Mouse (Mus musculus) forebrain, embryonic 10.5 days (tissue): ENCODE results near the gene Pcyt2. TPM values are rescaled to one million over a fixed set of nuclear protein-coding genes. Genes with fewer than 3 reads are reported as not detected.
A peak's percentile ranks its signal among the peaks of the same experiment; 100 is the strongest.

Experiments used
- DNase-seq: peaks from one replicate; pipeline ENCODE4 v3.0.0-alpha.2; 2017; ENCODE audit warnings: low spot score; ENCODE audit errors: extremely low spot score
- H3K27ac ChIP-seq: fragments of 300-500 bp; sonication (generic); 2 replicates; pipeline ENCODE4 v1.5.1; 2016; ENCODE audit warnings: mild to moderate bottlenecking
- H3K27me3 ChIP-seq: fragments of 300-500 bp; sonication (generic); 2 replicates; pipeline ENCODE4 v1.6.1; 2016; ENCODE audit warnings: mild to moderate bottlenecking; ENCODE audit not compliant: poor library complexity, severe bottlenecking
- H3K36me3 ChIP-seq: fragments of 300-500 bp; sonication (generic); replicated peaks from 2 replicates; pipeline ENCODE4 v1.6.1; 2016; ENCODE audit warnings: mild to moderate bottlenecking, moderate library complexity
- H3K4me1 ChIP-seq: fragments of 300-500 bp; sonication (generic); 2 replicates; pipeline ENCODE4 v1.6.1; 2016
- H3K4me3 ChIP-seq: fragments of 300-500 bp; sonication (generic); 2 replicates; pipeline ENCODE4 v1.5.1; 2016; ENCODE audit warnings: mild to moderate bottlenecking, moderate library complexity
- H3K9me3 ChIP-seq: fragments of 300-500 bp; sonication (generic); 2 replicates; pipeline ENCODE4 v1.6.1; 2016; ENCODE audit warnings: mild to moderate bottlenecking, moderate library complexity
- WGBS: fragments of 180-500 bp; shearing (Covaris S2); methylation state at CpG from one replicate; pipeline ENCODE4 v1.1.7; 2016; 5-methylcytosine and 5-hydroxymethylcytosine counted together
- polyA plus RNA-seq: library from polyadenylated mRNA; unstranded; fragments of >200 nt; fragmentation: Nextera tagmentation; extraction: Ambion mirVana; gene quantifications from 2 replicates; pipeline ENCODE4 v1.2.1, GENCODE M21; 2016

Pcyt2 gene
- polyA plus RNA-seq, 1 experiment from 2014 or later: 148 TPM

DNA sequence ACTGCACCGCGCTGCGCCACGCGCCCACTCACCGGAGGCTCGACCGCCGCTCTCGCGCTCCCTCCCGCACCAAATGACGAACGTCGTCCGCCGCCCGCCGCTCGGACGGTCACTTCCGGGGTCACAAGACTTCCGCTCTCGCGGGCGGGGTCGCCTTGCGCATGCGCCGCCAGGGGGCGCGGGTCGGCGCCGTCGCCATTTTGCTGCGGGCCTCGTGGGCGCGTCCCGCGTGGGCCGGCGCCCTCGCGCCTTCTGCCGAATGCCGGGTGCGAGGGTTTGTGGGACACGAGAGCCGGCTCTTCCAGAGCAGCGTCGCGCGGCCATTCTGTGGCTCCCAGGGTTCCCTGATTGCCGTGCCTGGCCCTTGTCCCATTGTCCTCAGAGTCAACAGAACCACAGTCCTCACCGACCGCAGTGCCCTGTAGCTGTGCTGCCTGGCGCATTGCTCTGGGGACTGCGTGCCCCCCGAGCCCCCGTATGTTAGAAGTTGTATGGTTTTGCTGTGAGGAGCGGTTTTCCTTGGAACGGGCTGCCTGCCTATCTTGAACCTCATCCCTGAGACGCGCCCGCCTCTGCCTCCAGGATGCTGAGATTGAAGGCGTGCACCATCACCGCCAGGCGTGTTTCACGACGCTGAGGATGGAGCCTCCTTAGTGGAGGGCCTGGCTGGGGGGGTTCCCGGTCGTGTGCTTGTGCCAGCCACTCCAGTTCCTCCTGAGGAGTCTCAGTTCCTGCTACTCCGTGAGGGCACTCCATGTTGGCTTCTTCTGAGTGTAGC, 36.1 kb downstream of the Pcyt2 start, which contains the start of gene Arhgdia:
Arhgdia (minus strand) TSS at position 135 of the 778 bp plus-strand sequence.
- peaks cover 78% of the 10 kb centered on the region for H3K36me3 ChIP-seq
- 5% methylated on average over 69 of the region's 75 CpGs for WGBS
- peaks cover 41% of the 10 kb centered on the region for H3K4me1 ChIP-seq
- peak within 1 kb of the TSS; percentile 89 for H3K4me3 ChIP-seq
- H3K27me3 ChIP-seq: no peaks in the 10 kb centered on the region
- peak within 1 kb of the TSS; percentile 99 for H3K27ac ChIP-seq
- DNase-seq: peak; percentile 82
- H3K9me3 ChIP-seq: peaks cover 4% of the 10 kb centered on the region; the same call in 1 of the 2 replicates

DNA sequence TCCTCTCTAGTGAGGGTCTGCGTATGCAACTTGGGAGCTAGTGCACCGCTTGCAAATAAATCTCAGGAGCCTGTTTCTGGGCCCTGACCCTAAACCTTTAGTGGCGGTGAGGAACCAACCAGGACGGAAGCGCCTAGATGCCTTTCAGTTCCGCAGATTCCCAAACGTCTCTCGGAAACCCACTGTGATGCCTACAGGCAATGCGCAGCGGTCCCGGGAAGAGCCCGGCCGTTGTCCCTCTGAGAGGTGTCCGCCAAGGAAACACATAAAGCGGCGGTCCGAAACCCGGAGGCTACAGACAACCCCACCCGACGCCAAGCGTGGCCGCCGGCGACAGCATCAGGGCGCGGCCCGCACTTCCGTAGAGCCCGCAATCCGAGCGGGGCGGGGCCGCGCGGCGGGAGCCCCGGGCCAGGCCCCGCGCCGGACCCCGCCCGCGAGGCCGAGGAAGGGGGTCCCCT, 36.8 kb downstream of the Pcyt2 start:
- Histone ChIP-seq H3K4me1 (peaks cover 41% of the 10 kb centered on the region), H3K9me3 (peaks cover 4% of the 10 kb centered on the region; the same call in 1 of the 2 replicates), H3K27me3 (no peaks in the 10 kb centered on the region), H3K4me3 (peak overlapping the region; percentile 89), H3K36me3 (peaks cover 76% of the 10 kb centered on the region), H3K27ac (peak overlapping the region; percentile 99)
- DNase-seq: peak; percentile 49
- WGBS: under 1% methylated on average over 43 of the region's 44 CpGs

DNA sequence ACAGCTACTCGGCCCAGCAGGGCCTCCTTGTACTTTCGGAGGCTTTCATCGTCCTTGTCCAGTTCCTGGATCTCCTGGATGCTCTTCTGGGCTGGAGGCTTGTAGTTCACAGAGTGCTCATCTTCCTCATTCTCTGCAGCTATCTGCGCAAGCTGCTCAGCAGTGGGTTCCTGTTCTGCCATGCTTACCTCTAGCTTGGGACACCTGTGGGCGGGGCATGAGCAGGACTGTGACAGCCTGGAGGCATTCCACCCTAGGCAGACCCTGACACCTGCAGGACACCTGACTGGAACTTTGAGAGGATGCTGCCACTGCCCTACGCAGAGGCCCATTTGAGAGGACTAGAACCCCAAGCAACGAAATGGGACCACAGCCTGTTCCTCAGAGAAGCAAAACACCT, 37.5 kb downstream of the Pcyt2 start:
- H3K27me3 ChIP-seq: no peaks in the 10 kb centered on the region
- H3K27ac ChIP-seq: peak overlapping the region; percentile 99
- peaks cover 41% of the 10 kb centered on the region for H3K4me1 ChIP-seq
- DNase-seq: no peak
- H3K4me3 ChIP-seq: peak overlapping the region; percentile 89
- WGBS: 67% methylated on average over 7 of the region's 7 CpGs
- H3K9me3 ChIP-seq: peaks cover 4% of the 10 kb centered on the region; the same call in 1 of the 2 replicates
- peaks cover 69% of the 10 kb centered on the region for H3K36me3 ChIP-seq

DNA sequence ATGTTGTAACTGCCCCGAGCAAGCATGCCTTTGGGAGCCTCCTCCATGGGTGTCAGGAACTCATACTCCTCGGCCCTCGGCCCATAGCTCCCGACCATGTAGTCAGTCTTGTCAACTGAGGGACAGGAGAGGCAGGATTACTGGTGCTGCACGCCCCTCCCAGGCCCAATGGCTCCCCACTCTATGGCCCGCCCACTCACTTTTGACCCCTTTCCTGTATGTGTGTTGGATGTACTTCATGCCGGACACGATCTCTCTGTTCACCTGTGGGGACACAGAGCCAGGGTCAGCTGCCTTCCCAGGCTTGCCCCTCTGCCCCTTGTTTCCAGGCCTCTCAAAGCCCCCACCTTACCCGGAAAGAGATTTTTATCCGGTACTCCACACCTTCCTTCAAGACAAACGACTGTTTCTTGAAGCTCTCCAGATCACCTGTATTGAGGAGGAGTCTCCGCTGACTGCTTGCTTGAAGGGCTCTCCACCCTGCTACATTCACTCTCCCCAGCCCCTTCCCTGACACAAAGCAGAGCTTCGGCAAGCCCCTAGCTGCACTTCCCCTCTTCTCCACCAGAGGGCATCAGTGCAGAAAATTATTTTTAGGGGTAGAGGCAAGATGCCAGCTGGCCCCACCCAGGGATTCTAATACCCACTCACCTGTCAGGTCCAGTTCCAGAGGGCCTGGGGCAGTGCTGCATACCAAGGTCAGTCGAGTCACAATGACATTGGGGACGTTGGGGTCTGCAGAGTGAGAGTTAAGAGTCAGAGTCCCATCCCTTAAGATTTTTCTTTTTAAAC, 38.2 kb downstream of the Pcyt2 start:
- peak; percentile 86 for DNase-seq
- peak overlapping the region; percentile 99 for H3K27ac ChIP-seq
- no peaks in the 10 kb centered on the region for H3K27me3 ChIP-seq
- 65% methylated on average over 15 of the region's 15 CpGs for WGBS
- peaks cover 62% of the 10 kb centered on the region for H3K36me3 ChIP-seq
- peak overlapping the region; percentile 89 for H3K4me3 ChIP-seq
- H3K9me3 ChIP-seq: peaks cover 4% of the 10 kb centered on the region; the same call in 1 of the 2 replicates
- peaks cover 46% of the 10 kb centered on the region for H3K4me1 ChIP-seq

DNA sequence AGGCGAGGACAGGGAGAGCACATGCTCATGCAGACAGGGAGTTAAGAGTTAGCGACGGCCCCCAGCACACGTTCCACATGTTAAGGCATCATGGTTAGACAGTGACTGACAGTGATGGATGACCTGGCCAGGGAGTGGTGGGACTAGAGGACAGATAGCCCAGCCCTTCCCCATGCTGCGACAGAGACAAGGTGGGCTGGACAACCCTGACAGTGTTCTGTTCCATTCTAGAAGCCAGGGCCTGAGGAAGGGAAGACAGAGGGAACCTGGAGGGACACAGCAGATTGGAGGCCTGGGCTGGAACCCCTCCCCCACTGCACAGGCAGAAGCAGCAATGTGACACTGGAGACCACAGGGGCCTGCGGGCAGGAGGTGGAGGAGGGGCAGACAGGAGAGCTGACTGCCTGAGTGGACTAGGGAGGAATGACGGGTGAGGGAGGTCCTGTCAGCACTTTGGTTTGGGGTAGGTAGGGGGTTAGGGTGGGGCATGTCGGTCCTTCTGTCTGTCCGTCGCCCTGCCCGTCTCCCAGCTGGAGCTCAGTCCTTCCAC, 39.0 kb downstream of the Pcyt2 start:
- 0 out of 2 replicates have a peak overlapping the region, but pooled peaks have one; percentile 99 for H3K27ac ChIP-seq
- H3K9me3 ChIP-seq: peaks cover under 1% of the 10 kb centered on the region; the same call in 1 of the 2 replicates
- H3K4me1 ChIP-seq: peaks cover 53% of the 10 kb centered on the region
- no peak for DNase-seq
- peak overlapping the region; percentile 89; the same call in 1 of the 2 replicates for H3K4me3 ChIP-seq
- H3K27me3 ChIP-seq: no peaks in the 10 kb centered on the region
- WGBS: 85% methylated on average over 11 of the region's 11 CpGs
- peaks cover 55% of the 10 kb centered on the region for H3K36me3 ChIP-seq

DNA sequence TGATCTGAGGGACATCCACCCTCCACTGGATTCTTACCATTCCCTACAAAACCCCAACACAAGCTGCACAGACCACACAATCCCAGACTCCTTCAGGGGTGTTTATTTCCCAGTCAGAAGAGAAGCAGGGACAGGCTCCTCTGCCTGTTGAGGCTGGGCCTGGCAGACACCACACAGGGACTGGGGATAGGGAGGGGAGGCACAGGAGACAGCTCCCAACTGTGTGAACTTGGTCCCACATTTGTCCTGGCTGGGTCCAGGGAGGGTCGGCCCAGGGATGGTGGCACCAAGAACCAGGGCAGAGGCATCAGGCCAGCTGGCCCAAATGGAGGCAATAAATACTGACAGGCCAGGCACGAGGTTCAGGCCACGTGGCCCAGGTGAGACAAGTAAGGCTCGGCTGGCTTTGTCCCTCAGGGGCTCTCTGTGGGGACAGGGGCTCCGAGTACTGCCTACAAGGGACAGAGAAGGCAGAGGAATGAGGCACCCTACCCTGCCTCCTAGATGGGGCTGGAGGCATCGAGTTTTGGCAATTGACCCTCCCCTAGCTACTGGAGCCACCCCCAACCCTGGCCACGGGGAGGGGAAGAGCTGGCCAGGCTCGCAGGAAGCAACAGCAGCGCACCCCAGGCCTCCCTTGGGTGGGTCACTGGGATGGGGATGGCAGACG, 39.6 kb downstream of the Pcyt2 start:
- WGBS: 93% methylated on average over 10 of the region's 10 CpGs
- H3K27me3 ChIP-seq: no peaks in the 10 kb centered on the region
- no peaks in the 10 kb centered on the region for H3K9me3 ChIP-seq
- peaks cover 50% of the 10 kb centered on the region for H3K36me3 ChIP-seq
- no peak overlapping the region; the same call in 1 of the 2 replicates for H3K27ac ChIP-seq
- peaks cover 54% of the 10 kb centered on the region for H3K4me1 ChIP-seq
- peak overlapping the region; percentile 2; the same call in 1 of the 2 replicates for H3K4me3 ChIP-seq
- no peak for DNase-seq

DNA sequence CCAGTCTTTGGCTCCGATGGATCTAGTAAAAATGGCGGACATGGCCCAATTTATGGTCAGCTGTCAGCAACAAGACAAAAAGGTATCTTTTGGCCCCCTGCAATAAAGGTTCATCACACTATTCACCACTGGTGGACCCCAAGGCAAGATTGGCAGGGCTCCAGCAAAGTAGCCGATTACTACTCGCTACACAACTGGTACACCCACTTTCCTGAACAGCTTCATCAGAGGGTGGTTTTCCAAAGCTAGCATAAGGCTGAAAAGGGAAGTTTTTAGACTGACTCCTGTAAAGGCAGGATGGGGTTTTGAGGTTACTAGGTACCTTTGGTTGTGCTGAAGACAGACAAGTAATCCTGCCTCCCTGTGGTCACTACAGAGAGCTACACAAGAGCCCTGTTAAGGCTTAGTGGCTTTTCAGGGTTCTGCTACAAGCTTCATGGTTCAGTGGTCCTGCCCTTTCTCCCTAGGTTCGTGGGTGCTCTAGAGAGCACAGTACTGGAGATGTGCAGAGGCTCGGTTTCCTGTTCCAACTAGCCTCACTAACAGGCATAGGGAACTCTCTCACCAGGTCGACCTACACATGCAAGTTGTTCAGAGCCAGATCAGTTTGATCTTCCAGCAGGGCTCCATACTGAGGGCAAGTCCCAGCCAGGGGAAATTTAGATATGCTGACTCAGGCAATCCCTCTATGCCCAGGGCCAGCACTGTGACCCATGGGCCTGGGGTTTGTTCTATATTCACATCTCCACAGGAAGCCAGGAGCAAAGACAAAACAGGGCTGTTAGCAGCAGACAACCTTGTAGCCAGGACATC, 40.3 kb downstream of the Pcyt2 start:
- Histone ChIP-seq H3K4me3 (peak overlapping the region; percentile 5; the same call in 1 of the 2 replicates), H3K9me3 (no peaks in the 10 kb centered on the region)
- WGBS: 84% methylated on average over 7 of the region's 7 CpGs

DNA sequence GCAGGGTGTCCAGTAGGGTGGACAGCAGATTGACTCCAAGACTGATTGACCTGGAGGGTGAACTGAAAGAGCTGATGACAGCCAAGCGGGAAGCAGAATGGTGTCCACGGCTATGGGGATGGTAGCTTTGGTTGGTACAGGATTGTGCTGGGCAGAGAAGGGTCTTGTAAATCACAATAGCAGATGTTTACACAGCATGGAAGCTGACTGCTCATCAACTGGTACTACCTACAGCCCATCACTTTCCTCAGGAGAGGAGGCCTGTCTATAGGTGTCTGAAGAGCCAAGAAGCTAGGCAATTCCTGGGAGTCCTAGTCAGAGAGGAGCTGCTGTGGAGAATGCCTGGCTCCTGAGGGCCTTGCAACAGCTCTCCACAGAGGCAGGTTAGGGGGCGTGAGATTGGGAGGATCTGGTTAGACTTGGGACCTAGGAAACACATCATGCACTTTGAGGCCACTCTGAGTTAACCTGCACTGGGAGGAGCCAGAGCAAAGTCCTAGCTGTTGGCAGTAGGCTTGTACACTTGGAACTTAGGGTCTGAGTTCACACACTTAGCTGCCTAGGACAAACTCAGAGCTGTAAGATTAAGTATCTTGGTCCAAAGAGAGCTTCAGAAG, 41.3 kb downstream of the Pcyt2 start:
- no peaks in the 10 kb centered on the region for H3K9me3 ChIP-seq
- H3K36me3 ChIP-seq: peaks cover 45% of the 10 kb centered on the region
- peak overlapping the region; percentile 19; the same call in 1 of the 2 replicates for H3K4me3 ChIP-seq
- WGBS: 90% methylated on average over 3 of the region's 3 CpGs
- no peak overlapping the region for H3K27ac ChIP-seq
- H3K27me3 ChIP-seq: no peaks in the 10 kb centered on the region
- DNase-seq: no peak
- peaks cover 50% of the 10 kb centered on the region for H3K4me1 ChIP-seq

More for the DNA sequence above, 40.3 kb downstream of the Pcyt2 start:
- Histone ChIP-seq H3K27ac (no peak overlapping the region), H3K4me1 (peaks cover 52% of the 10 kb centered on the region), H3K27me3 (no peaks in the 10 kb centered on the region), H3K36me3 (peaks cover 44% of the 10 kb centered on the region)
- DNase-seq: no peak

DNA sequence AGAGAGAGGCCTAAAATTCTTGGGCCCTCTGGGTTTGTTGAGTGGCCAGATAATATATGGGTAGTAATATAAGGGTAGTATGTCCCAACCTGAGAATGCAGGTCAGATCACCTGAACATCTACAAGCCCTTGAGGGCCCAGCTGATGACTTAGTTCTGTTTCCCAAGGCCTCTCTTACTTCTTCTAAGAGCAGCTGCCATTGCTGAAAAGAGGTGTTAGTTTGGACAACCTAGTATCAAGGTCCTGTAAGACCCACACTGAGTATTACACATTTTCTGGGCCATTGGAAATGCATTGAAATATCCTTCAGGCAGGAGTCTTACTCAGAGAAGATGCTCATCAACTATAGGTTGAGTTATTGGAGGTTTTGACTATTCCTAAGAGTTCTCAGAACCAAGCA, 41.8 kb downstream of the Pcyt2 start:
- Histone ChIP-seq H3K27me3 (no peaks in the 10 kb centered on the region), H3K4me3 (no peak overlapping the region), H3K36me3 (peaks cover 50% of the 10 kb centered on the region), H3K9me3 (no peaks in the 10 kb centered on the region), H3K4me1 (peaks cover 55% of the 10 kb centered on the region), H3K27ac (no peak overlapping the region)
- no peak for DNase-seq

DNA sequence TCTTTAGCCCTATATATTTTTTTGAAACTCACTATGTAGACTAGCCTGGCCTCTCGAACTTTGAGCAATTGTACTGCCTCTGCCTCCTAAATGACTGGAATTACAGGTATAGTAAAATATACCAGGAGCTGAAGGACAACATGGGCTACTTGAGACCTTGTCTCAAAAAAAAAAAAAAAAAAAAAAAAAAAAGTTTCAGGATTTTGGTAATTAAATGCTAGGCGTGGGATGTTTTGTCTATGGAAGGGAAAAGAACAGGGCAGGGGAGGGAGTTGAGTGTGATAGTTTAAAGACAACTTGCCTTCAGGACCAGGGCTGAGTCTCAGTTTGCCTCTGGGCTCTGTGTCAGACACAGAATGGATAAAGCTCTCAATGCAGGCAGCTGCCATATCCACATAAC, 42.7 kb downstream of the Pcyt2 start:
- H3K9me3 ChIP-seq: no peaks in the 10 kb centered on the region
- DNase-seq: no peak
- WGBS: 77% methylated on average over 2 of the region's 2 CpGs
- no peaks in the 10 kb centered on the region for H3K27me3 ChIP-seq
- peaks cover 55% of the 10 kb centered on the region for H3K36me3 ChIP-seq
- peak overlapping the region; percentile 95 for H3K4me3 ChIP-seq
- 0 out of 2 replicates have a peak overlapping the region, but pooled peaks have one; percentile 95 for H3K27ac ChIP-seq
- peaks cover 53% of the 10 kb centered on the region for H3K4me1 ChIP-seq

DNA sequence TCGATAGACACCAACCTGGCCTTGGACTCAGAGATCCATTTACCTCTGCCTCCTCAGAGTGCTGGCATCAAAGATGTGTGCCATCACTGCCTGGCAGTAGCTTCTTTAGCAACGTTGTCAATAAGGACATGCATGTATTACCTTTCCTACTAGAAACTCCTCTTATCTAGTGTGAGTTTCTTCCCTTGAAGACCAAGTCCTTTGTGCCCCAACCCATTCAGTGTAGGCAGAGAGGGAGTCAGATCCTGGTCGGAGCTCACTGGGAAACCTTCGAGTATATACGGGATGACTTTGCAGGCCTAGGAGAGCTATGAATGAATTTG, 43.5 kb downstream of the Pcyt2 start:
- Histone ChIP-seq H3K27me3 (no peaks in the 10 kb centered on the region), H3K4me1 (peaks cover 45% of the 10 kb centered on the region), H3K4me3 (peak overlapping the region; percentile 95), H3K27ac (peak overlapping the region; percentile 95), H3K9me3 (no peaks in the 10 kb centered on the region), H3K36me3 (peaks cover 55% of the 10 kb centered on the region)
- 59% methylated on average over 5 of the region's 5 CpGs for WGBS
- no peak for DNase-seq
